Mouse (Mus musculus) stomach, postnatal 0 days (tissue): ENCODE data around the gene Atp8b3. TPM values are rescaled to one million over a fixed set of nuclear protein-coding genes. Genes with fewer than 3 reads are reported as not detected.

Source experiments
- ATAC-seq: fragments of 200-750 bp; cut with Nextera tagmentation; 2 replicates; pipeline ENCODE4 v1.8.0; 2017; ENCODE audit not compliant: low FRiP score, low TSS enrichment
- DNase-seq: peaks from one replicate; pipeline ENCODE4 v3.0.0-alpha.2; 2016; ENCODE audit warnings: low spot score
- H3K27ac ChIP-seq: fragments of 300-500 bp; sonication (generic); replicated peaks from 2 replicates; pipeline ENCODE4 v1.5.1; 2014; ENCODE audit warnings: mild to moderate bottlenecking, control low read depth
- H3K27me3 ChIP-seq: fragments of 300-500 bp; sonication (generic); 2 replicates; pipeline ENCODE4 v1.6.1; 2014; ENCODE audit warnings: low read length; ENCODE audit not compliant: control insufficient read depth, insufficient read depth
- H3K36me3 ChIP-seq: fragments of 300-500 bp; sonication (generic); 2 replicates; pipeline ENCODE4 v1.6.1; 2014; ENCODE audit warnings: low read length, mixed read lengths; ENCODE audit not compliant: control insufficient read depth, insufficient read depth
- H3K4me1 ChIP-seq: fragments of 300-500 bp; sonication (generic); replicated peaks from 2 replicates; pipeline ENCODE4 v1.6.1; 2014; ENCODE audit warnings: antibody characterized with exemption; ENCODE audit not compliant: control insufficient read depth, insufficient read depth
- H3K4me2 ChIP-seq: fragments of 300-500 bp; sonication (generic); replicated peaks from 2 replicates; pipeline ENCODE4 v1.6.1; 2014; ENCODE audit warnings: low read depth, mild to moderate bottlenecking, control low read depth, moderate library complexity
- H3K4me3 ChIP-seq: fragments of 300-500 bp; sonication (generic); 2 replicates; pipeline ENCODE4 v1.5.1; 2014; ENCODE audit warnings: low read depth, low read length, control low read depth
- H3K9ac ChIP-seq: fragments of 300-500 bp; sonication (generic); 2 replicates; pipeline ENCODE4 v1.6.1; 2014; ENCODE audit warnings: mild to moderate bottlenecking, low read length, control low read depth, mixed read lengths
- H3K9me3 ChIP-seq: fragments of 300-500 bp; sonication (generic); 2 replicates; pipeline ENCODE4 v1.6.1; 2016; ENCODE audit warnings: low read length; ENCODE audit not compliant: control insufficient read depth
- CTCF ChIP-seq: IDR thresholded peaks from 2 replicates; pipeline ENCODE4 v1.5.1; 2016; ENCODE audit warnings: antibody characterized with exemption, low read depth, mild to moderate bottlenecking, moderate library complexity
- EP300 ChIP-seq: optimal IDR thresholded peaks from 2 replicates; pipeline ENCODE3; 2016; ENCODE audit warnings: antibody characterized with exemption
- WGBS: fragments of 180-500 bp; shearing (Covaris S2); extraction: QIAGEN DNeasy Blood & Tissue Kit; methylation state at CpG from one replicate; pipeline ENCODE4 v1.1.7; 2014; 5-methylcytosine and 5-hydroxymethylcytosine counted together
- polyA plus RNA-seq: library from polyadenylated mRNA; unstranded; fragments of >200 nt; fragmentation: Nextera tagmentation; extraction: Ambion mirVana; gene quantifications from 2 replicates; pipeline ENCODE4 v1.2.1, GENCODE M21; 2015

Gene Atp8b3
- polyA plus RNA-seq, 1 experiment from 2014 or later: 0.10 TPM

GRCm38 (mm10) chr10:80532783-80533182, 6.1 kb downstream of the Atp8b3 start:
- Histone ChIP-seq H3K4me1 (no peaks in the 10 kb centered on the region), H3K4me3 (no peak overlapping the region), H3K27me3 (no peaks in the 10 kb centered on the region; the same call in 1 of the 2 replicates), H3K27ac (no peak overlapping the region), H3K9ac (no peak overlapping the region), H3K36me3 (no peaks in the 10 kb centered on the region), H3K9me3 (no peaks in the 10 kb centered on the region), H3K4me2 (no peak overlapping the region)
- ATAC-seq (no peak), DNase-seq (no peak)
- no peak for TF ChIP-seq EP300
- TF ChIP-seq CTCF: no peak
- WGBS: 85% methylated on average over 11 of the region's 11 CpGs

- WGBS: 25% methylated on average over 9 of the region's 9 CpGs
- Histone ChIP-seq H3K27ac (no peak overlapping the region), H3K27me3 (no peaks in the 10 kb centered on the region), H3K4me3 (no peak overlapping the region), H3K36me3 (no peaks in the 10 kb centered on the region), H3K4me2 (no peak overlapping the region), H3K4me1 (no peaks in the 10 kb centered on the region), H3K9ac (no peak overlapping the region), H3K9me3 (no peaks in the 10 kb centered on the region)
- no peak for TF ChIP-seq EP300
- no peak for TF ChIP-seq CTCF
- ATAC-seq: no peak; the same call in 1 of the 2 replicates
- DNase-seq: no peak
Observed at GRCm38 (mm10) chr10:80526172-80526571, 12.8 kb downstream of the Atp8b3 start.

GRCm38 (mm10) chr10:80523299-80523698, 15.6 kb downstream of the Atp8b3 start:
- Histone ChIP-seq H3K27me3 (no peaks in the 10 kb centered on the region), H3K9me3 (no peaks in the 10 kb centered on the region), H3K36me3 (no peaks in the 10 kb centered on the region), H3K4me2 (no peak overlapping the region), H3K4me3 (no peak overlapping the region), H3K4me1 (no peaks in the 10 kb centered on the region), H3K9ac (no peak overlapping the region), H3K27ac (no peak overlapping the region)
- ATAC-seq (no peak), DNase-seq (no peak)
- no peak for TF ChIP-seq EP300
- peak; percentile 51 for TF ChIP-seq CTCF
- 88% methylated on average over 7 of the region's 7 CpGs for WGBS

- DNase-seq (no peak), ATAC-seq (no peak)
- TF ChIP-seq EP300: no peak
- peak; percentile 48 for TF ChIP-seq CTCF
- H3K4me1 ChIP-seq: no peaks in the 10 kb centered on the region
- no peaks in the 10 kb centered on the region for H3K36me3 ChIP-seq
- no peaks in the 10 kb centered on the region; the same call in 1 of the 2 replicates for H3K27me3 ChIP-seq
- H3K27ac ChIP-seq: no peak overlapping the region
- H3K4me3 ChIP-seq: no peak overlapping the region
- WGBS: 76% methylated on average over 2 of the region's 2 CpGs
- H3K9ac ChIP-seq: no peak overlapping the region
- no peak overlapping the region for H3K4me2 ChIP-seq
- H3K9me3 ChIP-seq: no peaks in the 10 kb centered on the region
Observed at GRCm38 (mm10) chr10:80519287-80519686, 19.6 kb downstream of the Atp8b3 start.

GRCm38 (mm10) chr10:80513739-80514138, 25.2 kb downstream of the Atp8b3 start:
- no peak for ATAC-seq
- WGBS: 11% methylated on average over 19 of the region's 19 CpGs
- TF ChIP-seq CTCF (no peak), EP300 (no peak)
- no peaks in the 10 kb centered on the region for H3K36me3 ChIP-seq
- no peaks in the 10 kb centered on the region for H3K4me1 ChIP-seq
- H3K9me3 ChIP-seq: no peaks in the 10 kb centered on the region
- H3K4me2 ChIP-seq: no peak overlapping the region
- no peak overlapping the region for H3K4me3 ChIP-seq
- no peaks in the 10 kb centered on the region; the same call in none of the 2 replicates for H3K27me3 ChIP-seq
- no peak for DNase-seq
- no peak overlapping the region for H3K27ac ChIP-seq
- H3K9ac ChIP-seq: no peak overlapping the region; the same call in 1 of the 2 replicates

GRCm38 (mm10) chr10:80510273-80510660, 28.7 kb downstream of the Atp8b3 start:
- H3K9ac ChIP-seq: no peak overlapping the region
- TF ChIP-seq EP300 (no peak), CTCF (no peak)
- no peak overlapping the region for H3K4me3 ChIP-seq
- H3K4me2 ChIP-seq: no peak overlapping the region
- H3K9me3 ChIP-seq: no peaks in the 10 kb centered on the region
- no peak overlapping the region for H3K27ac ChIP-seq
- H3K4me1 ChIP-seq: no peaks in the 10 kb centered on the region
- ATAC-seq (no peak), DNase-seq (no peak)
- no peaks in the 10 kb centered on the region; the same call in none of the 2 replicates for H3K27me3 ChIP-seq
- no peaks in the 10 kb centered on the region for H3K36me3 ChIP-seq
- WGBS: 58% methylated on average over 10 of the region's 10 CpGs
